In the genomic region with DNA sequence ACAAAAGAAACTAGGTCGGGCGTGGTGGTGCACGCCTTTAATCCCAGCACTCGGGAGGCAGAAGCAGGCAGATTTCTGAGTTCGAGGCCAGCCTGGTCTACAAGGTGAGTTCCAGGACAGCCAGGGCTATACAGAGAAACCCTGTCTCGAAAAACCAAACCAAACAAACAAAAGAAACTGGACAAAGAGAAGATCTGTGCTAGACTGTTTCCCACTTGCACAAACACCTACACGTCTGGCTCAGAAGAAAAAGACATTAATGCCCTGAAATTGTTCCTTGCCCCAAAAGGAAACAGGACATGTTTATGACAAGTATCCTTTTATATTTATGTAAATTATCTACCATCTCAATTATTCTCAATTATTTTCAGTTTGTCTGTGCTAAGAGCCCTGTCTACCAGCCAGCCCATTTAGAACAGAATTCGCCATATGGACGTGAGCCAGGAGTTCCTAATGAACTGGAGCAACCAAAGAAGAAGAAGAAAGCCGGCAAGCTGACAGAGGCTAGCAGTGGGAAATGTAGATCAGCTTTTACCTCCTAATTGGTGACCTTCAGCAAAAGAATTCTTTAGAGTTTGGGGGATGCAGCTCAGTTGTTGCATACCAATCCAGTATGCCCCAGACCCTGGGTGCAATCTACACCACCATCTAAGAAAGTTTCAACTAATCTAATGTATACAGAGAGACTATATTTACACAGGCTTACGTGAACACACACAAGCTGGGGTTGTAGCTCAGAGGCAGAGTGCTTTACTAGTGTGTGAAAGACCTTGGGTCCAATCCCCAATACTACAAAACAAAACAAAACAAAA, we compare ENCODE assay signal across 19 mouse cellular contexts. TPM values are rescaled to one million over a fixed set of nuclear protein-coding genes. Genes with fewer than 3 reads are reported as not detected.
DNase-seq lines count a peak whose midpoint lies in the region; ATAC-seq lines count a peak whose summit lies in the region.
"Had no signal": no experiment of that assay in that cellular context is flagged by ENCODE, and none has a peak within 500 bp of the region (broad histone marks: within the 10 kb centered on the region; RNA-seq: fewer than 3 reads in every experiment).

No protein-coding gene starts in this region.

- no peaks in the 10 kb centered on the region for H3K27me3 ChIP-seq in forebrain, embryonic 14.5 days (replicated peaks; ENCODE audit: control insufficient read depth, insufficient read depth, low read length)
- H3K27me3 ChIP-seq in embryonic facial prominence, embryonic 10.5 days (replicated peaks; ENCODE audit: low read depth, poor library complexity, severe bottlenecking): no peaks in the 10 kb centered on the region
- H3K27me3 ChIP-seq: intestine, embryonic 15.5 days; neural tube, embryonic 13.5 days had no signal

- no peak overlapping the region for H3K9ac ChIP-seq in forebrain, embryonic 14.5 days (ENCODE audit: low read length)
- H3K9ac ChIP-seq: intestine, embryonic 15.5 days; liver, embryonic 14.5 days; neural tube, embryonic 13.5 days had no signal

- WGBS in forebrain, embryonic 14.5 days: 39% methylated on average over 11 of the region's 11 CpGs
- 89% methylated on average over 11 of the region's 11 CpGs for WGBS in embryonic facial prominence, embryonic 10.5 days

- peak; percentile 76 for ATAC-seq in forebrain, embryonic 14.5 days
- ATAC-seq: intestine, embryonic 15.5 days; Patski had no signal

- H3K36me3 ChIP-seq in forebrain, embryonic 14.5 days (ENCODE audit: control insufficient read depth, insufficient read depth, low read length): no peaks in the 10 kb centered on the region
- H3K36me3 ChIP-seq in embryonic facial prominence, embryonic 10.5 days (replicated peaks): no peaks in the 10 kb centered on the region
- H3K36me3 ChIP-seq: intestine, embryonic 15.5 days; limb, embryonic 10.5 days; neural tube, embryonic 13.5 days had no signal

- no peak overlapping the region; the same call in 1 of the 2 replicates for H3K27ac ChIP-seq in forebrain, embryonic 14.5 days (ENCODE audit: low read depth, low read length)
- H3K27ac ChIP-seq in embryonic facial prominence, embryonic 10.5 days (replicated peaks): no peak overlapping the region
- H3K27ac ChIP-seq: intestine, embryonic 15.5 days; limb, embryonic 10.5 days; liver, embryonic 14.5 days; neural tube, embryonic 13.5 days had no signal

- H3K9me3 ChIP-seq in forebrain, embryonic 14.5 days (replicated peaks; ENCODE audit: control insufficient read depth, low read length): no peaks in the 10 kb centered on the region
- no peaks in the 10 kb centered on the region for H3K9me3 ChIP-seq in embryonic facial prominence, embryonic 10.5 days
- H3K9me3 ChIP-seq: intestine, embryonic 15.5 days; limb, embryonic 10.5 days; neural tube, embryonic 13.5 days had no signal

- peak; percentile 29 for DNase-seq in left cerebral cortex, adult 11 months (ENCODE audit: low spot score)
- no peak for DNase-seq in left cerebral cortex, postnatal 36 days (ENCODE audit: low spot score in 2 of 2)
- DNase-seq in Muller cell, postnatal 12 days (ENCODE audit: inconsistent ontology term): peak; percentile 88
- peak; percentile 91 for DNase-seq in forebrain, embryonic 14.5 days (ENCODE audit: low spot score)
- peak; percentile 10 to 41 for DNase-seq in left cerebral cortex, adult 18-20 months (ENCODE audit: low spot score in 2 of 2)
- DNase-seq in cerebellum, postnatal 4 days (ENCODE audit: low spot score in 2 of 2): no peak
- DNase-seq in embryonic facial prominence, embryonic 10.5 days (ENCODE audit: low spot score): no peak
- no peak for DNase-seq in lung, adult 18-20 months
- DNase-seq: gastrocnemius, postnatal 14 days; heart, postnatal 4 days; kidney, postnatal 25 days; lung, postnatal 4 days; thymus, postnatal 36 days had no signal

- intact Hi-C loops in left cerebral cortex, postnatal 36 days (cut with DNase I): no loop called here

- no peak overlapping the region for H3K4me3 ChIP-seq in forebrain, embryonic 14.5 days (ENCODE audit: low read depth, low read length)
- H3K4me3 ChIP-seq in embryonic facial prominence, embryonic 10.5 days: no peak overlapping the region
- H3K4me3 ChIP-seq: intestine, embryonic 15.5 days; limb, embryonic 10.5 days; neural tube, embryonic 13.5 days had no signal

- H3K4me1 ChIP-seq in forebrain, embryonic 14.5 days (ENCODE audit: control insufficient read depth, insufficient read depth, low read length): no peaks in the 10 kb centered on the region
- 0 out of 2 replicates have a peak, but pooled peaks cover 4% of the 10 kb centered on the region for H3K4me1 ChIP-seq in embryonic facial prominence, embryonic 10.5 days
- H3K4me1 ChIP-seq: intestine, embryonic 15.5 days; neural tube, embryonic 13.5 days had no signal

- no peak overlapping the region for H3K4me2 ChIP-seq in forebrain, embryonic 14.5 days (ENCODE audit: low read length)
- H3K4me2 ChIP-seq: heart, embryonic 11.5 days; intestine, embryonic 15.5 days had no signal

RNA-seq across cellular contexts. Expression of a gene that starts 12.9 kb away (rescaled TPM):
- 1 to 10 TPM; 1.1 TPM for total RNA-seq in left cerebral cortex, postnatal 36 days (2021)
- polyA plus RNA-seq in forebrain, embryonic 14.5 days (2014; fragmentation: Nextera tagmentation; extraction: Ambion mirVana): 40.5 and 41.6 TPM in 2 replicates
- under 1 TPM; 0.45 to 0.53 TPM for total RNA-seq in left cerebral cortex, adult 18-20 months (2021)
- polyA plus RNA-seq in embryonic facial prominence, embryonic 10.5 days (2016; fragmentation: Nextera tagmentation; extraction: Ambion mirVana): 86.0 and 87.4 TPM in 2 replicates

RNA-seq across cellular contexts. Expression of a gene that starts 25.7 kb away (rescaled TPM):
- 10 to 100 TPM; 34.1 to 37.4 TPM for total RNA-seq in left cerebral cortex, postnatal 36 days (2021)
- polyA plus RNA-seq in forebrain, embryonic 14.5 days (2014; fragmentation: Nextera tagmentation; extraction: Ambion mirVana): 37.4 and 38.2 TPM in 2 replicates
- total RNA-seq in left cerebral cortex, adult 18-20 months (2021): 10 to 100 TPM; 55.4 to 58.1 TPM
- 40.9 and 49.6 TPM in 2 replicates for polyA plus RNA-seq in embryonic facial prominence, embryonic 10.5 days (2016; fragmentation: Nextera tagmentation; extraction: Ambion mirVana)

Comparison
In these comparisons a context has a peak if more than half of its experiments do, and no peak if none do; other contexts are left out.
1. DNase-seq: peak in left cerebral cortex, adult 11 months (single experiment), Muller cell, postnatal 12 days (single experiment), forebrain, embryonic 14.5 days (single experiment) and left cerebral cortex, adult 18-20 months (2 of 2); none in left cerebral cortex, postnatal 36 days (0 of 2), cerebellum, postnatal 4 days (0 of 2), embryonic facial prominence, embryonic 10.5 days (single experiment) and lung, adult 18-20 months (0 of 2).